Mouse (Mus musculus): ENCODE measurements around the gene Pkmyt1. TPM values are rescaled to one million over a fixed set of nuclear protein-coding genes. Genes with fewer than 3 reads are reported as not detected.

The Pkmyt1 gene
- polyA plus RNA-seq, 1 experiment: 4.1 TPM

- H3K27ac ChIP-seq (ENCODE audit: insufficient read depth, low read depth, low read length): no peak overlapping the region
- no peaks in the 10 kb centered on the region for H3K4me1 ChIP-seq (ENCODE audit: control insufficient read depth, insufficient read depth, low read length)
- no peaks in the 10 kb centered on the region for H3K36me3 ChIP-seq (ENCODE audit: control insufficient read depth, insufficient read depth, low read length)
- no peak for TF ChIP-seq CTCF (conservative IDR thresholded peaks at IDR 0.05; ENCODE audit: insufficient read depth, insufficient read length, low read depth, low read length)
- H3K27me3 ChIP-seq (replicated peaks; ENCODE audit: control insufficient read depth, insufficient read depth, low read length): peaks cover 4% of the 10 kb centered on the region; the same call in 1 of the 2 replicates
- DNase-seq: no peak
- WGBS: 90% methylated on average over 3 of the region's 3 CpGs
- H3K4me3 ChIP-seq (ENCODE audit: insufficient read depth, low read depth, low read length): no peak overlapping the region
Measured at GRCm38 (mm10) chr17:23747471-23747870, 21.3 kb downstream of the Pkmyt1 start.

GRCm38 (mm10) chr17:23748026-23748425, 21.9 kb downstream of the Pkmyt1 start:
- Histone ChIP-seq H3K4me1 (ENCODE audit: control insufficient read depth, insufficient read depth, low read length) (no peaks in the 10 kb centered on the region), H3K27ac (ENCODE audit: insufficient read depth, low read depth, low read length) (no peak overlapping the region), H3K27me3 (replicated peaks; ENCODE audit: control insufficient read depth, insufficient read depth, low read length) (peaks cover 4% of the 10 kb centered on the region; the same call in 1 of the 2 replicates), H3K36me3 (ENCODE audit: control insufficient read depth, insufficient read depth, low read length) (no peaks in the 10 kb centered on the region), H3K4me3 (ENCODE audit: insufficient read depth, low read depth, low read length) (no peak overlapping the region)
- no peak for DNase-seq
- 20% methylated on average over 6 of the region's 6 CpGs for WGBS
- TF ChIP-seq CTCF (conservative IDR thresholded peaks at IDR 0.05; ENCODE audit: insufficient read depth, insufficient read length, low read depth, low read length): no peak
- no peak for TF ChIP-seq POLR2A (IDR thresholded peaks at IDR 0.05; ENCODE audit: low read depth, low read length)

GRCm38 (mm10) chr17:23748631-23749391, 22.7 kb downstream of the Pkmyt1 start:
- no peaks in the 10 kb centered on the region for H3K4me1 ChIP-seq (ENCODE audit: control insufficient read depth, insufficient read depth, low read length)
- peak overlapping the region; percentile 49 for H3K4me3 ChIP-seq (ENCODE audit: insufficient read depth, low read depth, low read length)
- H3K36me3 ChIP-seq (ENCODE audit: control insufficient read depth, insufficient read depth, low read length): no peaks in the 10 kb centered on the region
- peak overlapping the region; percentile 54 for H3K27ac ChIP-seq (ENCODE audit: insufficient read depth, low read depth, low read length)
- TF ChIP-seq CTCF (conservative IDR thresholded peaks at IDR 0.05; ENCODE audit: insufficient read depth, insufficient read length, low read depth, low read length) (peak; percentile 71), POLR2A (IDR thresholded peaks at IDR 0.05; ENCODE audit: low read depth, low read length) (no peak)
- WGBS: 17% methylated on average over 10 of the region's 10 CpGs
- DNase-seq: peak; percentile 93
- H3K27me3 ChIP-seq (replicated peaks; ENCODE audit: control insufficient read depth, insufficient read depth, low read length): peaks cover 4% of the 10 kb centered on the region; the same call in 1 of the 2 replicates

DNA sequence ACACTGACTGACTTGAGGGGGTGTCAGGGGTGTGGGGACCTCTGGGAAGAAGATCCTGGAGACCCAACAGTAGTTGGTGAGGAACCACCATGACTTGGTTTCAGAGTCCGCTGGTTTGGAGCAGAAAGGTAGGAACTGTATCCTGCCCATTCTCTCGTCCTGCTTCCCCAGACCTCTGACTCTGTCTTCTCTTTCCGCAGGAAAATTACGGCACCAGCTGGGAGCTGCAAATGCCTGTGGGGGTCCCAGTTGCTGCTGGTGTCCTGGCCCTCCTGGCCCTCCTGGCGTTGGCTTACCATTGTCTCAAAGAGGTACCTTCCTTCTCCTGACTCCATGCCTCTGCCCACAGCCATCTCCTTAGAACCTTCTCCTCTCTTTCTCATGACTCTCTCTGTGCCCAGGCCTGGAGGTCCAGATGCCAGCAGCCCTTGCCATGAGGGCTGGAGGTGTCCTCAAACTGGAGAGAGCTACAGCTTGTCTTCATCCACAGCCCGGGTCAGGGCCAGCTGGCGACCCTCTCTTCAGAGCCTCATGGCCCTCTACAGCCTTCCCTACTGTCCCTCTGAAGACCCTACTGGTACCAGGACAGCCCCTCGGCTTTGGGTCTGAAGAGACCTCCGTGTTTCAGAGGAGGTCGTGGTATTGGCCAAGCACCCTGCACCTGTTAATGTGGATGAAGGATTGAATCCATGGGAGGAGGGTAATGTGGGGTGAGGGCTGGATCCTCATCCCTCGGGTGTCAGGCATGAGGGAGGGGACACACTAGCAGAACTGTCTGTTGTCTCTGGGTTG, 23.5 kb downstream of the Pkmyt1 start:
- TF ChIP-seq POLR2A (IDR thresholded peaks at IDR 0.05; ENCODE audit: low read depth, low read length): no peak
- no peak for TF ChIP-seq CTCF (conservative IDR thresholded peaks at IDR 0.05; ENCODE audit: insufficient read depth, insufficient read length, low read depth, low read length)
- 77% methylated on average over 11 of the region's 11 CpGs for WGBS
- Histone ChIP-seq H3K27ac (ENCODE audit: insufficient read depth, low read depth, low read length) (peak overlapping the region; percentile 54), H3K36me3 (ENCODE audit: control insufficient read depth, insufficient read depth, low read length) (no peaks in the 10 kb centered on the region), H3K27me3 (replicated peaks; ENCODE audit: control insufficient read depth, insufficient read depth, low read length) (peaks cover 4% of the 10 kb centered on the region; the same call in 1 of the 2 replicates), H3K4me1 (ENCODE audit: control insufficient read depth, insufficient read depth, low read length) (no peaks in the 10 kb centered on the region), H3K4me3 (ENCODE audit: insufficient read depth, low read depth, low read length) (peak overlapping the region; percentile 49)
- no peak for DNase-seq

DNA sequence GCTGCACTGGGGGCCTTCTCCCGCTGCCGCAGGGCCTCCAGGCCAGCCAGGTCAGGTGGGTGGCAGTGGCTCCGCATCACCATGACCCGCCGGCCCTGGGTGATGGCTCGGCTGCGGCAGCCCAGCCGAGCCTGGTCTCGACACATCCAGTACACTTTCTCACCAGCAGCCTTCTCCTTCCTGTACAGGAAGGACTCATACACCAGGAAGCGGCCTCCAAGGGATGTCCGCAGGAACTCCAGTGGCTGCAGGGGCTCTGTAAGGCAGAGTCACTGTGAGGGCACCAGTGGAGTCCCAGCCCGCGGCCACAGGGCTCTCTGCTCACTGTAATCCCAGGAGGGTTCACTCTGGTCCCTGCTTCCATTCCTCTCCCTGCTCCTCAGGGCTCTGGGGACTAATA, 29.6 kb downstream of the Pkmyt1 start:
- H3K36me3 ChIP-seq (ENCODE audit: control insufficient read depth, insufficient read depth, low read length): no peaks in the 10 kb centered on the region
- H3K4me3 ChIP-seq (ENCODE audit: insufficient read depth, low read depth, low read length): no peak overlapping the region
- no peaks in the 10 kb centered on the region for H3K4me1 ChIP-seq (ENCODE audit: control insufficient read depth, insufficient read depth, low read length)
- TF ChIP-seq CTCF (conservative IDR thresholded peaks at IDR 0.05; ENCODE audit: insufficient read depth, insufficient read length, low read depth, low read length) (no peak), POLR2A (IDR thresholded peaks at IDR 0.05; ENCODE audit: low read depth, low read length) (no peak)
- WGBS: 72% methylated on average over 13 of the region's 13 CpGs
- H3K27me3 ChIP-seq (replicated peaks; ENCODE audit: control insufficient read depth, insufficient read depth, low read length): no peaks in the 10 kb centered on the region
- DNase-seq: peak; percentile 57
- no peak overlapping the region for H3K27ac ChIP-seq (ENCODE audit: insufficient read depth, low read depth, low read length)

DNA sequence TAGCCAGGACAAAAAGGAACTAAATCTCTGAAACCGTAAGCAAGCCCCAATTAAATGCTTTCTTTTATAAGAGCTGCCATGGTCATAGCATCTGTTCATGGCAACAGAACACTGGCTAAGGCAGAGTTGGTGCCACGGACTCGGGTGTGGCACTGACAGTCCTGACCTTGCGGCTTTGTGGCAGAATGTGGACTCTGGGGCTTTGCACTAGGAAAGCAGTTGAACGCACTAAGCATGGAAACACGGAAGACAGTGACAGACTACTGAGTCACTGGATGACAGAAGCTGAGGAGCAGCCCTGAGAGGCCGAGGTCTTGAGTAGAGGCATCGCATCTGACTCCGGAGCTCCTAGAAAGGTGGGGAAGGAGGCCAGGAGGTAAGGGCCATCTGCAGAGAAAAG, 31.4 kb downstream of the Pkmyt1 start:
- DNase-seq: no peak
- Histone ChIP-seq H3K4me1 (ENCODE audit: control insufficient read depth, insufficient read depth, low read length) (no peaks in the 10 kb centered on the region), H3K27ac (ENCODE audit: insufficient read depth, low read depth, low read length) (no peak overlapping the region), H3K27me3 (replicated peaks; ENCODE audit: control insufficient read depth, insufficient read depth, low read length) (no peaks in the 10 kb centered on the region), H3K4me3 (ENCODE audit: insufficient read depth, low read depth, low read length) (no peak overlapping the region), H3K36me3 (ENCODE audit: control insufficient read depth, insufficient read depth, low read length) (no peaks in the 10 kb centered on the region)
- 93% methylated on average over 9 of the region's 9 CpGs for WGBS
- TF ChIP-seq CTCF (conservative IDR thresholded peaks at IDR 0.05; ENCODE audit: insufficient read depth, insufficient read length, low read depth, low read length) (no peak), POLR2A (IDR thresholded peaks at IDR 0.05; ENCODE audit: low read depth, low read length) (no peak)

- no peak for TF ChIP-seq POLR2A (IDR thresholded peaks at IDR 0.05; ENCODE audit: low read depth, low read length)
- no peak for TF ChIP-seq CTCF (conservative IDR thresholded peaks at IDR 0.05; ENCODE audit: insufficient read depth, insufficient read length, low read depth, low read length)
- peak; percentile 27 for DNase-seq
- H3K27me3 ChIP-seq (replicated peaks; ENCODE audit: control insufficient read depth, insufficient read depth, low read length): no peaks in the 10 kb centered on the region
- no peak overlapping the region for H3K27ac ChIP-seq (ENCODE audit: insufficient read depth, low read depth, low read length)
- 65% methylated on average over 8 of the region's 8 CpGs for WGBS
- no peak overlapping the region for H3K4me3 ChIP-seq (ENCODE audit: insufficient read depth, low read depth, low read length)
- no peaks in the 10 kb centered on the region for H3K36me3 ChIP-seq (ENCODE audit: control insufficient read depth, insufficient read depth, low read length)
- no peaks in the 10 kb centered on the region for H3K4me1 ChIP-seq (ENCODE audit: control insufficient read depth, insufficient read depth, low read length)
Measured at GRCm38 (mm10) chr17:23758801-23759200, 32.7 kb downstream of the Pkmyt1 start.

Data from kidney, adult 2 months (tissue).